Mouse (Mus musculus): ENCODE data around the gene Mrpl20. TPM values are rescaled to one million over a fixed set of nuclear protein-coding genes. Genes with fewer than 3 reads are reported as not detected.

Gene Mrpl20
- total and polyA plus RNA-seq, 3 experiments, result 50.7 to 77.9 (median 69.9) TPM

GRCm38 (mm10) chr4:155773335-155774078, 29.2 kb upstream of the Mrpl20 start:
- Histone ChIP-seq H3K27ac (peak overlapping the region; percentile 85), H3K79me2 (replicated peaks; ENCODE audit: control insufficient read depth, insufficient read depth, low read length) (no peaks in the 10 kb centered on the region), H3K9ac (ENCODE audit: low read depth, low read length) (no peak overlapping the region), H3K4me1 (ENCODE audit: control insufficient read depth, insufficient read depth, low read length) (peaks cover 23% of the 10 kb centered on the region), H3K4me3 (peak overlapping the region; percentile 58), H3K27me3 (ENCODE audit: control insufficient read depth, insufficient read depth, low read length) (no peaks in the 10 kb centered on the region), H3K36me3 (ENCODE audit: control insufficient read depth, insufficient read depth, low read length) (no peaks in the 10 kb centered on the region)
- no peak for TF ChIP-seq EP300 (IDR thresholded peaks at IDR 0.05; ENCODE audit: insufficient read depth, low read depth, low read length)
- no peak for TF ChIP-seq CTCF (IDR thresholded peaks at IDR 0.05)
- TF ChIP-seq POLR2A (IDR thresholded peaks at IDR 0.05; ENCODE audit: insufficient read depth, low read depth, low read length), result no peak
- no peak for DNase-seq
- intact Hi-C loops (cut with DNase I), result no loop called here
- WGBS, result 41% methylated on average over 5 of the region's 5 CpGs

GRCm38 (mm10) chr4:155774280-155774754, 28.4 kb upstream of the Mrpl20 start, which contains the start of gene Vwa1:
Gene Vwa1, minus strand, starts transcription at chr4:155774698.
- Histone ChIP-seq H3K36me3 (ENCODE audit: control insufficient read depth, insufficient read depth, low read length) (no peaks in the 10 kb centered on the region), H3K27ac (peak within 1 kb of the TSS; percentile 85), H3K27me3 (ENCODE audit: control insufficient read depth, insufficient read depth, low read length) (no peaks in the 10 kb centered on the region), H3K4me3 (peak within 1 kb of the TSS; percentile 58), H3K9ac (ENCODE audit: low read depth, low read length) (peak within 1 kb of the TSS; percentile 67), H3K79me2 (replicated peaks; ENCODE audit: control insufficient read depth, insufficient read depth, low read length) (no peaks in the 10 kb centered on the region), H3K4me1 (ENCODE audit: control insufficient read depth, insufficient read depth, low read length) (peaks cover 23% of the 10 kb centered on the region)
- TF ChIP-seq CTCF (IDR thresholded peaks at IDR 0.05), result no peak
- peak; percentile 63; the same call in 1 of the 2 replicates for TF ChIP-seq EP300 (IDR thresholded peaks at IDR 0.05; ENCODE audit: insufficient read depth, low read depth, low read length)
- TF ChIP-seq POLR2A (IDR thresholded peaks at IDR 0.05; ENCODE audit: insufficient read depth, low read depth, low read length), result peak; percentile 99
- 2% methylated on average over 35 of the region's 35 CpGs for WGBS
- intact Hi-C loops (cut with DNase I), result no loop called here
- DNase-seq, result peak; percentile 91 to 95

- DNase-seq, result peak; percentile 84
- H3K79me2 ChIP-seq (replicated peaks; ENCODE audit: control insufficient read depth, insufficient read depth, low read length), result no peaks in the 10 kb centered on the region
- H3K4me3 ChIP-seq, result peak overlapping the region; percentile 58
- H3K36me3 ChIP-seq (ENCODE audit: control insufficient read depth, insufficient read depth, low read length), result no peaks in the 10 kb centered on the region
- peak; percentile 39; the same call in 1 of the 2 replicates for TF ChIP-seq POLR2A (IDR thresholded peaks at IDR 0.05; ENCODE audit: insufficient read depth, low read depth, low read length)
- TF ChIP-seq EP300 (IDR thresholded peaks at IDR 0.05; ENCODE audit: insufficient read depth, low read depth, low read length), result peak; percentile 95
- no peak for TF ChIP-seq CTCF (IDR thresholded peaks at IDR 0.05)
- H3K27ac ChIP-seq, result peak overlapping the region; percentile 85
- intact Hi-C loops (cut with DNase I), result no loop called here
- peaks cover 23% of the 10 kb centered on the region for H3K4me1 ChIP-seq (ENCODE audit: control insufficient read depth, insufficient read depth, low read length)
- H3K9ac ChIP-seq (ENCODE audit: low read depth, low read length), result no peak overlapping the region
- WGBS, result 10% methylated on average over 9 of the region's 9 CpGs
- no peaks in the 10 kb centered on the region for H3K27me3 ChIP-seq (ENCODE audit: control insufficient read depth, insufficient read depth, low read length)
Measured at GRCm38 (mm10) chr4:155774971-155775740, 27.5 kb upstream of the Mrpl20 start.

GRCm38 (mm10) chr4:155775855-155776254, 26.8 kb upstream of the Mrpl20 start:
- Histone ChIP-seq H3K79me2 (replicated peaks; ENCODE audit: control insufficient read depth, insufficient read depth, low read length) (no peaks in the 10 kb centered on the region), H3K27ac (peak overlapping the region; percentile 85), H3K9ac (ENCODE audit: low read depth, low read length) (no peak overlapping the region), H3K4me1 (ENCODE audit: control insufficient read depth, insufficient read depth, low read length) (peaks cover 27% of the 10 kb centered on the region), H3K4me3 (no peak overlapping the region), H3K36me3 (ENCODE audit: control insufficient read depth, insufficient read depth, low read length) (no peaks in the 10 kb centered on the region), H3K27me3 (ENCODE audit: control insufficient read depth, insufficient read depth, low read length) (no peaks in the 10 kb centered on the region)
- TF ChIP-seq CTCF (IDR thresholded peaks at IDR 0.05) (no peak), POLR2A (IDR thresholded peaks at IDR 0.05; ENCODE audit: insufficient read depth, low read depth, low read length) (no peak), EP300 (IDR thresholded peaks at IDR 0.05; ENCODE audit: insufficient read depth, low read depth, low read length) (no peak)
- intact Hi-C loops (cut with DNase I), result no loop called here
- DNase-seq, result peak; percentile 53 to 65
- WGBS, result 40% methylated on average over 3 of the region's 3 CpGs

GRCm38 (mm10) chr4:155776704-155777335, 25.9 kb upstream of the Mrpl20 start:
- no peak overlapping the region for H3K9ac ChIP-seq (ENCODE audit: low read depth, low read length)
- 57% methylated on average over 2 of the region's 2 CpGs for WGBS

More at GRCm38 (mm10) chr4:155776704-155777335, 25.9 kb upstream of the Mrpl20 start:
- no peak for TF ChIP-seq CTCF (IDR thresholded peaks at IDR 0.05)
- TF ChIP-seq POLR2A (IDR thresholded peaks at IDR 0.05; ENCODE audit: insufficient read depth, low read depth, low read length), result no peak
- TF ChIP-seq EP300 (IDR thresholded peaks at IDR 0.05; ENCODE audit: insufficient read depth, low read depth, low read length), result no peak
- intact Hi-C loops (cut with DNase I), result no loop called here
- Histone ChIP-seq H3K4me1 (ENCODE audit: control insufficient read depth, insufficient read depth, low read length) (peaks cover 30% of the 10 kb centered on the region), H3K27me3 (ENCODE audit: control insufficient read depth, insufficient read depth, low read length) (no peaks in the 10 kb centered on the region), H3K36me3 (ENCODE audit: control insufficient read depth, insufficient read depth, low read length) (no peaks in the 10 kb centered on the region), H3K27ac (peak overlapping the region; percentile 74), H3K79me2 (replicated peaks; ENCODE audit: control insufficient read depth, insufficient read depth, low read length) (no peaks in the 10 kb centered on the region), H3K4me3 (no peak overlapping the region)
- no peak for DNase-seq

Measured in heart, adult 2 months (tissue).